Mouse (Mus musculus): ENCODE measurements around the gene Lrguk.

Gene Lrguk

GRCm38 (mm10) chr6:34046551-34047186 lies 17.4 kb downstream of the Lrguk start:
- in situ Hi-C loops (cut with MboI; ENCODE audit: low pct_unique_long_range_greater_than_20kb in 1 of 2, low sequenced_read_pairs in 2 of 2, unreplicated experiment in 1 of 2) = no loop called here

- in situ Hi-C loops (cut with MboI; ENCODE audit: low pct_unique_long_range_greater_than_20kb in 1 of 2, low sequenced_read_pairs in 2 of 2, unreplicated experiment in 1 of 2) = no loop called here
These were observed 20.2 kb downstream of the Lrguk start for GRCm38 (mm10) chr6:34049433-34049832.

DNA sequence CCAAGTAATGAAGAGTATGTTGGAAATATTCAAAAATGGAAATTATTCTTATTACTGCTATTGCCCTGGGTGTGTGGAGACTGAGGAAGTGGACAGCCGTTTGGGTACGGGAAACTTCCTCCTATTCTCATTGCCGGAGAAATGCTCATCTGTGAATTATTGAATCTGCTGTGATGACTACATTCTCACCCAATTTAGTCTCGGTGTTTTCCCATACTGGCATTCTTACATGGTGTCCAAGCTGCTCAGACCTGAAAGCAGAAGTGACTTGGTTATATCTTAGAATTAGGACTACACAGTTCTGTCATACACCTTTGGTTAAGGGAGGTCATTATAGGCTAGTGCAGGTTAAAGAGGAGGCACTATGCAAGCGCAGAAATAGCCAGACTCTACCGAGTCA lies 30.5 kb downstream of the Lrguk start:
- in situ Hi-C loops (cut with MboI; ENCODE audit: low pct_unique_long_range_greater_than_20kb in 1 of 2, low sequenced_read_pairs in 2 of 2, unreplicated experiment in 1 of 2) = no loop called here

DNA sequence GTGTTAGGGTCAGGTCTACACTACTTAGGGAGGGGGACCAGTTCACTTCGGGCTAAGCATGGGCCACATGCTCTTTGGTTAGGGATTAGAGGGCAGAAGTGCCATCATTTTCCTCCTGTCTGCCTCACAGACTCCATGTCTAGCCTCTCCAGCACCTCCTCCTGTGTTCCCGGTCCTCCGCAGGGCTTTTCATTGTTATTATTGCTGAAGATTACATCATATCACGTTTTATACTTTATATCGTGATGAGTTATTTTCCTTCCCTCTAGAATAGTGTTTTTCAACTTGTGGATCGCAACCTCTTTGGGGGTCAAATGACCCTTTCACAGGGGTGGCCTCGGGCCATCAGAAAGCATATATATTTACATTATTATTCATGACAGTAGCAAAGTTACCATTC lies 37.5 kb downstream of the Lrguk start:
- in situ Hi-C loops (cut with MboI; ENCODE audit: low pct_unique_long_range_greater_than_20kb in 1 of 2, low sequenced_read_pairs in 2 of 2, unreplicated experiment in 1 of 2) = no loop called here

DNA sequence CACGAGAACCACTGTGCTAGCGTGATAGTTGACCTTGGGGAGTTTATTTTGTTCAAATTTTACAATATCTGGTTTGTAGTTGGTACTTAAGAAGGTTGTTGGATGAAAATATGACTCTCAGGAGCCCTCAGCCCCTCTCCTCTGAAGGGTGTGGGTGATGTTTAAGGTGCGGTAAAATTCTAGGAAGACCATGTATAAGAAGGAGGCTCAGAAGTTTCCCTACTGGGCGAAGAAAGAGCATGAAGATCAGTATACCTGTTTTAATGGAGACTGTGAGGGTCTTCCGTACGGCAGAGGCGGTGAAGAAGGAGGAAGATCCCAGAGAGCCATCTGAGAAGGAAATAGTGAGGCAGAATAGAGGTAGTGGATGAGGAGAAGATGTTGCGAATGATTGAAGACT lies 38.0 kb downstream of the Lrguk start:
- in situ Hi-C loops (cut with MboI; ENCODE audit: low pct_unique_long_range_greater_than_20kb in 1 of 2, low sequenced_read_pairs in 2 of 2, unreplicated experiment in 1 of 2) = no loop called here

DNA sequence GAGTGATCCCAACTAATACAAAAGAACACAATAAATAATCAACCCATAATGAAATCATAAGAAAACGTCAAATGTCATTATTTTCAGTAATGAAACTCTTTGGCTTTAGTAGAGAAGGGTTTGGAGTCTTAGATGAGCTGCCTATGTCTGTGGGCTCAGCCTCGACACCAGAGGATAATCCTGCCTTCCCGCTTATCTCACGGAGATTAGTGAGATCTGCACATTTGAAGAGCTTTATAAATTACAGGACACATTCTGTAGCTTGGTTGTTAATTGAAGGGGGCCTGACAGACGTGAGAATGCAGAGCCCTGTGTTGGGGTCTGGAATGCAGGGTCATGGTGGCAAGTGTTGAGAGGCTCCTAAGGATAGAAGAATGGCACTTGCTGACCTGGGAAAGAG lies 42.7 kb downstream of the Lrguk start:
- in situ Hi-C loops (cut with MboI; ENCODE audit: low pct_unique_long_range_greater_than_20kb in 1 of 2, low sequenced_read_pairs in 2 of 2, unreplicated experiment in 1 of 2) = loop anchor here in 1 of 2 experiments (10.0 kb wide), 1 partner anchor 123 kb away; no protein-coding TSS in a partner anchor

DNA sequence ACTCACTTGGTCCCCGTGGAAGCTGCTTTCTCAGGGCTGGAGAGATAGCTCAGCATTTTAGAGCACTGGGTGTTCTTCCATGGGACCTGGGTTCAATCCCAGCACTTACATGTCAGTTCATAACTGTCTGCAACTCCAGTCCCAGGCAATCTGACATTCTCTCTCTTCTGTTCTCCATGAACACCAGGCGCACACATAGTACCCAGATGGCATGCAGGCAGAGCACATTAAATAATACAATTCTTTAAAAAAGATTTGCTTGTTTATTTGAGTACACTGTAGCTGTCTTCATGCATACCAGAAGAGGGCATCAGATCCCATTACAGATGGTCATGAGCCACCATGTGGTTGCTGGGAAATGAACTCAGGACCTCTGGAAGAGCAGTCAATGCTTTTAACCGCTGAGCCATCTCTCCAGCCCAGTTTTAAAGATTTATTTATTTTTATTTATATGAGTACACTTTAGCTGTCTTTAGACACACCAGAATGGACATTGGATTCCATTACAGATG lies 44.7 kb downstream of the Lrguk start:
- in situ Hi-C loops (cut with MboI; ENCODE audit: low pct_unique_long_range_greater_than_20kb in 1 of 2, low sequenced_read_pairs in 2 of 2, unreplicated experiment in 1 of 2) = loop anchor here in 1 of 2 experiments (10.0 kb wide), 1 partner anchor 121 kb away; no protein-coding TSS in a partner anchor

DNA sequence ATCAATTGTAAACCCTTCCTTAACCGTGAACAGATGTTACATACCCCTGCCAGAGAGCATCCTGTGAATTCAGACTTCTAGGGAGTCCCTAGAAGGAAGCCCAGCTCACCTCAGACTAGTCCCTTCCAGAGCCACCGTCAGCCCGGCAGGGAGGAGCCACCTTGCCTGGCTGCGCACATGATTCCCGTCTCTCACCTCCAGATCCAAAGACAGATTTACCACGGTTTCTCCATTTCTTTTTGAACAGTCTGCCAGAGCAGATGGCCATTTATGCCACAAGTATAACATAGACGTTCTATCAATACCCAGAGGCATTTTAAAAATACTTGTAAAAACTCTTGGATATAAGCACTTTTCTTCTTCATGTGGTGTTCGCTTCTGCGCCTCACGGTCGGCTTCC lies 46.3 kb downstream of the Lrguk start:
- in situ Hi-C loops (cut with MboI; ENCODE audit: low pct_unique_long_range_greater_than_20kb in 1 of 2, low sequenced_read_pairs in 2 of 2, unreplicated experiment in 1 of 2) = loop anchor here in 1 of 2 experiments (10.0 kb wide), 1 partner anchor 119 kb away; no protein-coding TSS in a partner anchor

GRCm38 (mm10) chr6:34083471-34083870 lies 54.2 kb downstream of the Lrguk start:
- in situ Hi-C loops (cut with MboI; ENCODE audit: low pct_unique_long_range_greater_than_20kb in 1 of 2, low sequenced_read_pairs in 2 of 2, unreplicated experiment in 1 of 2) = no loop called here

DNA sequence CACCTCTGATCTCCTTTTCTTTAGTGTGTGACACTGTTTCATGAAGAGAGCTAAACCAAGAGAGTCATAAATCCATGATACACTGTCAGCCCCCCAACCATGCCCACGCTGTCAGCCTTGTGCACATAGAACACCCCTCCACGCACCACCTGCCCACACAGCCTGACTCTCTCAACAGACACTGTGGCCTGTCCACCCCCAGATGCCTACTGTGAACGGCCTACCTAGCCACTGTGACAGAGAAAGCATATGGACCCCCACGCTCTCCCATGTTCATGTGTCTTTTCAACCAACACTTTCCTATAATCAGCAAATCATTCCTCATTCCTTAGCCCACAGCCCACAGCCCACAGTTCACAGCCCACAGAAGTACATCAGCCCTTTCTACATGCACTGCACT lies 58.5 kb downstream of the Lrguk start:
- in situ Hi-C loops (cut with MboI; ENCODE audit: low pct_unique_long_range_greater_than_20kb in 1 of 2, low sequenced_read_pairs in 2 of 2, unreplicated experiment in 1 of 2) = no loop called here

- in situ Hi-C loops (cut with MboI; ENCODE audit: low pct_unique_long_range_greater_than_20kb in 1 of 2, low sequenced_read_pairs in 2 of 2, unreplicated experiment in 1 of 2) = no loop called here
These were observed 59.7 kb downstream of the Lrguk start for GRCm38 (mm10) chr6:34088986-34089385.

- in situ Hi-C loops (cut with MboI; ENCODE audit: low pct_unique_long_range_greater_than_20kb in 1 of 2, low sequenced_read_pairs in 2 of 2, unreplicated experiment in 1 of 2) = no loop called here
These were observed 62.3 kb downstream of the Lrguk start for GRCm38 (mm10) chr6:34091537-34091936.

- in situ Hi-C loops (cut with MboI; ENCODE audit: low pct_unique_long_range_greater_than_20kb in 1 of 2, low sequenced_read_pairs in 2 of 2, unreplicated experiment in 1 of 2) = no loop called here
These were observed 67.0 kb downstream of the Lrguk start for GRCm38 (mm10) chr6:34096274-34096673.

DNA sequence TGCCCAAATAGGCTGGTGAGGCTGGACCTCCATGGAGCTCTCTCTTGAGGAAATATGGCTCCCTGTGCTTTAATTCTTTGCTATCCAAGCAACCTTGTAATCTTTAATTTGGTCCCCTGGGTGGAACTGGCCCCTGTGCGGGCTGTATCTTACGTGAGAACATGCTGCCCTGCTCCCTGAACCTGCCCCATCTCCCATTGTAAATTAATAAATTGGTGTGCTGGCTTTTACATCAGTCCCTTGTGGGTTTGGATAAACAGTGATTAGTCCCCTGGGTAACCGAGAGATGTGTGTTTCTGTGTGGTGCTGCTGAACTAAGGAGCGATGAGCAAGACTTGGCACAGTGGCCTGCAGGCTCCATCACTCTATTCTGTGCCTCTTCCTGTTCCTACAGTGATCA lies 67.7 kb downstream of the Lrguk start:
- in situ Hi-C loops (cut with MboI; ENCODE audit: low pct_unique_long_range_greater_than_20kb in 1 of 2, low sequenced_read_pairs in 2 of 2, unreplicated experiment in 1 of 2) = no loop called here

GRCm38 (mm10) chr6:34099725-34100124 lies 70.5 kb downstream of the Lrguk start:
- in situ Hi-C loops (cut with MboI; ENCODE audit: low pct_unique_long_range_greater_than_20kb in 1 of 2, low sequenced_read_pairs in 2 of 2, unreplicated experiment in 1 of 2) = no loop called here

- in situ Hi-C loops (cut with MboI; ENCODE audit: low pct_unique_long_range_greater_than_20kb in 1 of 2, low sequenced_read_pairs in 2 of 2, unreplicated experiment in 1 of 2) = no loop called here
These were observed 72.5 kb downstream of the Lrguk start for GRCm38 (mm10) chr6:34101531-34102396.

GRCm38 (mm10) chr6:34103251-34103920 lies 74.1 kb downstream of the Lrguk start:
- in situ Hi-C loops (cut with MboI; ENCODE audit: low pct_unique_long_range_greater_than_20kb in 1 of 2, low sequenced_read_pairs in 2 of 2, unreplicated experiment in 1 of 2) = no loop called here

DNA sequence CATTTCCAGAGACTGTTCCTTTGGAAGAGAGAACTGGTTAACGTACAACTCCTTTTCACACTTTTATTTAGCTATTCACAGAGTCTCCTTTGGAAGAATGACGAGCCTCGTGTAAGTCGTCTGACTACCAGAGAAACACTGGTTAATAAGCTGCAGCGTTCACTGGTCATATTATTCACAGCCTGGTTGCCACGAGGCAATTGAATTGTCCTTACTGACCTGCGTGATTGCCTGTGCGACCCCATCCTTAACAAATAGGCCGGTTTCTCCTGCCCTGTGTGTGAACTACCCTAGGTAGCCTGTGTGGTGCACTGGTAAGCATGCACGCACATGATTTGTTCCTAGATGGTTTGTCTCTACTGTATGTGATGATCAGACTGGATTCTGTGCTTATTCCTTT lies 81.3 kb downstream of the Lrguk start:
- in situ Hi-C loops (cut with MboI; ENCODE audit: low pct_unique_long_range_greater_than_20kb in 1 of 2, low sequenced_read_pairs in 2 of 2, unreplicated experiment in 1 of 2) = no loop called here

- in situ Hi-C loops (cut with MboI; ENCODE audit: low pct_unique_long_range_greater_than_20kb in 1 of 2, low sequenced_read_pairs in 2 of 2, unreplicated experiment in 1 of 2) = no loop called here
These were observed 82.2 kb downstream of the Lrguk start for GRCm38 (mm10) chr6:34111406-34111805.
